Comparison of ENCODE assay signal across 25 mouse cellular contexts in the genomic region with DNA sequence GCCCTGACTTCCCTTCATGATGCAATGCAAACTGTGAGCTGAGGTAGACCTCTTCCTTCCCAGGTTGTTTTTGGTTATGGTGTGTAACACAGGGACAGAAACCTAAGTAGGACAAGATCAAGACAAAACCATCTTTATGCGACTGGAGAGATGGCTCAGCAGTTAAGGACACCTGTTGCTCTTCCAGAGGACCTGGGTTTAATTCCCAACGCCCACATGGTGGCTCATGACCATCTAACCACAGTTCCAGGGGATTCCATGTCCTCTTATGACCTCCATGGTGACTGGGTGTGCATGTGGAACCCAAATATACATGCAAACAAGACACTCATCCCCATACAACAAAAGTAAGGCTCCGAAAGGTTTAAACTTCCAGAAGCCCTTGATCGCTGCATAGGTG.
DNase-seq lines count a peak whose midpoint lies in the region; ATAC-seq lines count a peak whose summit lies in the region.
"Had no signal": no experiment of that assay in that cellular context is flagged by ENCODE, and none has a peak within 500 bp of the region (broad histone marks: within the 10 kb centered on the region; RNA-seq: fewer than 3 reads in every experiment).

No protein-coding gene starts in this region.

- no peak overlapping the region for H3K4me3 ChIP-seq in heart, embryonic 10.5 days
- H3K4me3 ChIP-seq: embryonic facial prominence, embryonic 13.5 days; embryonic facial prominence, embryonic 15.5 days; erythroblast, embryonic 14.5 days had no signal

- H3K27ac ChIP-seq in heart, embryonic 10.5 days: peak overlapping the region; percentile 82; the same call in 1 of the 2 replicates
- H3K27ac ChIP-seq: embryonic facial prominence, embryonic 13.5 days; embryonic facial prominence, embryonic 15.5 days had no signal

- H3K36me3 ChIP-seq in heart, embryonic 10.5 days: 0 out of 2 replicates have a peak, but pooled peaks cover under 1% of the 10 kb centered on the region
- H3K36me3 ChIP-seq: embryonic facial prominence, embryonic 13.5 days; embryonic facial prominence, embryonic 15.5 days; G1E had no signal

- H3K27me3 ChIP-seq in heart, embryonic 10.5 days (ENCODE audit: insufficient read depth, poor library complexity, severe bottlenecking): peaks cover 12% of the 10 kb centered on the region; the same call in 1 of the 2 replicates
- H3K27me3 ChIP-seq: CH12.LX; embryonic facial prominence, embryonic 13.5 days; embryonic facial prominence, embryonic 15.5 days; Patski had no signal

- WGBS in heart, embryonic 10.5 days: 95% methylated on average over 4 of the region's 4 CpGs

- H3K4me1 ChIP-seq in heart, embryonic 10.5 days: peaks cover 30% of the 10 kb centered on the region
- H3K4me1 ChIP-seq: embryonic facial prominence, embryonic 13.5 days; embryonic facial prominence, embryonic 15.5 days had no signal

- DNase-seq in heart, embryonic 10.5 days (ENCODE audit: low spot score): no peak
- DNase-seq in heart, adult 11 months: no peak
- DNase-seq in adrenal gland, postnatal 36 days: no peak
- no peak for DNase-seq in right cerebral cortex, postnatal 36 days (ENCODE audit: low spot score in 2 of 2)
- DNase-seq: adrenal gland, adult 8-10 months; adrenal gland, postnatal 14 days; B cell, adult 2 months; cerebellum, adult 11 months; cerebellum, adult 18-20 months; cerebellum, adult 8-10 months; cerebellum, adult 9-11 months; cerebellum, postnatal 14 days; cerebellum, postnatal 36 days; embryo, embryonic 11 days had no signal

- peaks cover 1% of the 10 kb centered on the region; the same call in 1 of the 2 replicates for H3K9me3 ChIP-seq in heart, embryonic 10.5 days
- H3K9me3 ChIP-seq: embryonic facial prominence, embryonic 13.5 days; embryonic facial prominence, embryonic 15.5 days had no signal

- peak; percentile 45; the same call in 1 of the 2 replicates for ATAC-seq in granulocyte monocyte progenitor cell, adult 5-6 weeks (replicated peaks; ENCODE audit: poor library complexity, severe bottlenecking)
- ATAC-seq: activated CD4-positive, CD25-positive, alpha-beta regulatory T cell, adult 4 months; CD4-positive, CD25-positive, alpha-beta regulatory T cell, adult 4 months; forebrain, embryonic 14.5 days; forebrain, embryonic 16.5 days; Patski had no signal
